Mouse (Mus musculus) liver, postnatal 0 days (tissue): ENCODE measurements around the gene Rbms2.

ENCODE experiments used
- CTCF ChIP-seq: sonication (generic); IDR thresholded peaks from 2 replicates; pipeline ENCODE4 v1.5.1; 2016; ENCODE audit warnings: antibody characterized with exemption, low read depth
- EP300 ChIP-seq: IDR thresholded peaks from 2 replicates; pipeline ENCODE4 v1.6.1; 2016; ENCODE audit warnings: antibody characterized with exemption, low read depth, mild to moderate bottlenecking

DNA sequence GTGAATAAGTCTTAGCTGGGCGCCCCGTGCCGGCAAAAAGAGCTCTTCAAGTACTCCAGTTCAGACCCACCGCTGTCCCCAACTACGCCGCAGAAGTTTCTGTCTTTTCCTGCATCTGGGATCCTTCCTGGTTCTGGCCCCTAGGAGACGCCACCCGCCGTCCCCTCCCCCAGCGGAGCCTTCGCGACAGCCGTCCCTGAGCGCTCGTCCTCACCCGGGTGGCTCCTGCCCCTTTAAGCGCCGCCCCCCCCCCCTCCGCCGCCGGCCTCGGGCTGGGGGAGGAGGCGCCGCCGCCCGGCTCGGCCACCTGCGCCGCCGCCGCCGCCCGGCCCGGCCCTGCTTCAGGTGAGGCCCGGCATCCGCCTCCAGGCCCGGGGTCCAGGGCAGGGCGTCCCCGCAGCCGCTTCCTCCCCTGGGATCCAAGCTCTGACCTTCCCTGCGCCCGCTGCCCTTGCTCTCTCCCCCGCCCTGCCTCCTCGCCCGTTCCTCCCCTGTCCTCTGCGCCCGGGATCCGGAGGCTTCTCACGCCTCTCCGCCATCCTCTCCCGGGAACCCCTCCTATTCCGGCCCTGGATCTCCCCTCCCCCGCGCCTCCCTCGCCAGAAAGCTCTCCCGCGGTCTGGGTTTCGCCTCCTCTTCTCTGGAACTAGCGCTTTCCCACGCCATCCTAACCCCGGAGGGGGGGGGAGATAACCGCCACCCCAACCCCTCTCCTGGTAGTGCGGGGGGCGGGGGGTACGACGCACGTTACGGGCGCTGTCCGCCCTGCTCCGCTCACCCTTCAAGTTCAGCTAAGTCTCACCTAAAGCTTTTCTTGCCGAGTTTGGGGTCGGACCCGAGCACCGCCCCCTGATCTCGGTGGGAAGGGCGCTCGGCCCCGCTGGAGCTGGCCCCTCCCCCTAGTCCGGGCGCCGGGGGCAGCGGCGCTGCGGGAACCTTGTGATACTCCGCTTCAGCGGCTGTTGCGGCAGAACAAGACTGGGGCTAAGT lies 87.3 kb downstream of the Rbms2 start:
- TF ChIP-seq CTCF = peak; percentile 61
- no peak for TF ChIP-seq EP300
